Mouse (Mus musculus) neutrophil, adult 5-6 weeks (primary cell): ENCODE measurements at regions not wholly inside any gene's neighbourhood (a gene's known extent, or its start where the extent isn't known, plus 50 kb on each side); places are given as distances from the start of the nearest gene placed in this dataset.

Experiments used
- ATAC-seq: fragments of 151-379, 151-347 bp; 2 replicates; pipeline ENCODE4 v1.8.0; 2017; ENCODE audit warnings: mild to moderate bottlenecking, moderate TSS enrichment; ENCODE audit not compliant: insufficient number of reproducible peaks, poor library complexity, low FRiP score, severe bottlenecking; ENCODE audit errors: extremely low read depth

GRCm38 (mm10) chr1:191486766-191487165 is 83.7 kb upstream of the Ppp2r5a start:
- ATAC-seq, result no peak

GRCm38 (mm10) chr1:191484726-191485425 is 81.8 kb upstream of the Ppp2r5a start:
- no peak for ATAC-seq

GRCm38 (mm10) chr1:191479906-191480379 is 76.9 kb upstream of the Ppp2r5a start:
- peak; percentile 52; the same call in 1 of the 2 replicates for ATAC-seq

- no peak for ATAC-seq
These were observed 69.5 kb upstream of the Ppp2r5a start for GRCm38 (mm10) chr1:191472551-191472950.

GRCm38 (mm10) chr1:191471489-191471888 is 68.4 kb upstream of the Ppp2r5a start:
- no peak for ATAC-seq

GRCm38 (mm10) chr1:191470190-191470985 is 67.3 kb upstream of the Ppp2r5a start:
- ATAC-seq, result no peak

- no peak for ATAC-seq
These were observed 65.9 kb upstream of the Ppp2r5a start for GRCm38 (mm10) chr1:191468837-191469529.

GRCm38 (mm10) chr1:191466261-191466660 is 63.2 kb upstream of the Ppp2r5a start:
- ATAC-seq, result no peak

GRCm38 (mm10) chr1:191465723-191466122 is 62.7 kb upstream of the Ppp2r5a start:
- ATAC-seq, result no peak

GRCm38 (mm10) chr1:191465170-191465569 is 62.1 kb upstream of the Ppp2r5a start:
- no peak for ATAC-seq

GRCm38 (mm10) chr1:191461811-191462491 is 58.9 kb upstream of the Ppp2r5a start:
- ATAC-seq, result no peak

- no peak for ATAC-seq
These were observed 56.0 kb upstream of the Ppp2r5a start for GRCm38 (mm10) chr1:191459066-191459465.

GRCm38 (mm10) chr1:191458292-191458691 is 55.2 kb upstream of the Ppp2r5a start:
- peak; percentile 70 for ATAC-seq

- no peak for ATAC-seq
These were observed 54.0 kb upstream of the Ppp2r5a start for GRCm38 (mm10) chr1:191457103-191457502.

- no peak for ATAC-seq
These were observed 51.5 kb upstream of the Ppp2r5a start for GRCm38 (mm10) chr1:191454604-191455003.

GRCm38 (mm10) chr1:191453589-191453988 is 50.5 kb upstream of the Ppp2r5a start:
- no peak for ATAC-seq
